Mouse (Mus musculus): ENCODE results near the gene Miga2. TPM values are rescaled to one million over a fixed set of nuclear protein-coding genes. Genes with fewer than 3 reads are reported as not detected.

The Miga2 gene
- total RNA-seq (2014; rRNA removed) (57.4 and 70.8 TPM in 2 replicates), polyA plus RNA-seq (2015; fragmentation: Nextera tagmentation; extraction: Ambion mirVana) (24.4 and 28.6 TPM in 2 replicates)

DNA sequence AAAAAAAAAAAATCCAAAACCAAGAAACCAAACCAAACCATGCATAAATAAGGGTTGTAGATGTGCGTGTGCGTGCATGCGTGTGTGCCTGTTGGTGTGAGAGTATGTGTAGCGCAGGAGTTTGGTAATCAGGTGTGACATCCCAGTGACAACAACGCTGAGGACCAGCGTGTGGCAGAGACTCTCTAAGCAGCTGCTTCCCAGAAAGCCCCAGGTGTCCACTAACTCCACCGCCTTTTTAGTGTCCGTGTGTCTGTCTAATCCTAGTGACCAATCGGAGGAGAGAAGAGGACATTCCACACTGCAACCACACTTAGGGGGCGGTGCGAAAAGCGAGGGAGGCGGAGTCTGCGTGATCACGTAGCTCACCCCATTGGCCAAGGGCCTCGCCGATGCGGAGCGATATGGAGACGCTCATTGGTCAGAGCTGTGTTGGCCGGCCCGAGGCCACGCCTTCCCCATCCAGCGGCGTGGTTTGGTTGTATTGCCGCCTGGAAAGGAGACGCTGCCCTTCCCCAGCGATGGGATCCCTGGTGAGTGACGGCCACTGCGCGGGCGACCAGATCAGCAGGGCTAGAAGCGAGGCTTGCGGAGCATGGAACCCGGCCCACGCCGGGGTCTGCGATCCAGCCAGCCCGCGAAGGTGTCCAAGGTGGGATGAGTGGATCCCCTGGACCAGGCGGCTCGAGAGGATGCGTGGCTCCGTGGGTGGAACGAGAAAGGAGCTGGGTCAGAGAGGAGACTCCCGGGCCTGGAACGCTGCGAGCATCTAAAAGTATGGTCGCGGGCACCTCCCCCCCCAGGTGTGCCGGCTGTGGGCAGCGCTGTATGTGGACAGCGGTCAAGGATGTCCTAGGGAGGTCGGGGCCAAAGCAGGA, at the start of gene Miga2:
Miga2 (plus strand) TSS at position 461 of the 878 bp plus-strand sequence.
- no peak for TF ChIP-seq CTCF (IDR thresholded peaks at IDR 0.05; ENCODE audit: low read depth)
- H3K4me1 ChIP-seq (ENCODE audit: insufficient read depth): peaks cover 6% of the 10 kb centered on the region

GRCm38 (mm10) chr2:30316136-30316535, 47.9 kb upstream of the Miga2 start:
- ATAC-seq (0 out of 2 replicates have a peak, but pooled peaks have one; percentile 45), DNase-seq (no peak)
- Histone ChIP-seq H3K4me1 (ENCODE audit: insufficient read depth) (no peaks in the 10 kb centered on the region), H3K4me2 (ENCODE audit: low read depth) (no peak overlapping the region), H3K4me3 (ENCODE audit: low read depth, low read length) (no peak overlapping the region), H3K36me3 (ENCODE audit: insufficient read depth) (peaks cover 87% of the 10 kb centered on the region), H3K9ac (no peak overlapping the region), H3K9me3 (ENCODE audit: low read length) (no peaks in the 10 kb centered on the region), H3K27me3 (ENCODE audit: insufficient read depth, low read length) (no peaks in the 10 kb centered on the region), H3K27ac (ENCODE audit: low read depth, low read length) (no peak overlapping the region)
- WGBS: 90% methylated on average over 4 of the region's 4 CpGs
- peak; percentile 27; the same call in 1 of the 2 replicates for TF ChIP-seq CTCF (IDR thresholded peaks at IDR 0.05; ENCODE audit: low read depth)

More for the DNA sequence above, at the start of gene Miga2:
- peaks cover 19% of the 10 kb centered on the region for H3K36me3 ChIP-seq (ENCODE audit: insufficient read depth)
- H3K4me3 ChIP-seq (ENCODE audit: low read depth, low read length): peak within 1 kb of the TSS; percentile 64
- peak; percentile 99 for DNase-seq
- under 1% methylated on average over 54 of the region's 54 CpGs for WGBS
- H3K27me3 ChIP-seq (ENCODE audit: insufficient read depth, low read length): no peaks in the 10 kb centered on the region
- no peaks in the 10 kb centered on the region for H3K9me3 ChIP-seq (ENCODE audit: low read length)
- ATAC-seq: peak; percentile 99
- H3K27ac ChIP-seq (ENCODE audit: low read depth, low read length): 0 out of 2 replicates have a peak within 1 kb of the TSS, but pooled peaks have one; percentile 6
- H3K4me2 ChIP-seq (ENCODE audit: low read depth): peak within 1 kb of the TSS; percentile 91
- H3K9ac ChIP-seq: peak within 1 kb of the TSS; percentile 65

GRCm38 (mm10) chr2:30316955-30317354, 47.1 kb upstream of the Miga2 start:
- Histone ChIP-seq H3K9ac (no peak overlapping the region), H3K36me3 (ENCODE audit: insufficient read depth) (peaks cover 87% of the 10 kb centered on the region), H3K27me3 (ENCODE audit: insufficient read depth, low read length) (no peaks in the 10 kb centered on the region), H3K9me3 (ENCODE audit: low read length) (no peaks in the 10 kb centered on the region), H3K4me1 (ENCODE audit: insufficient read depth) (no peaks in the 10 kb centered on the region), H3K4me3 (ENCODE audit: low read depth, low read length) (no peak overlapping the region), H3K4me2 (ENCODE audit: low read depth) (no peak overlapping the region), H3K27ac (ENCODE audit: low read depth, low read length) (no peak overlapping the region)
- TF ChIP-seq CTCF (IDR thresholded peaks at IDR 0.05; ENCODE audit: low read depth): no peak
- WGBS: 97% methylated on average over 5 of the region's 5 CpGs
- ATAC-seq (no peak), DNase-seq (no peak)

- Histone ChIP-seq H3K36me3 (ENCODE audit: insufficient read depth) (peaks cover 87% of the 10 kb centered on the region), H3K9ac (no peak overlapping the region), H3K9me3 (ENCODE audit: low read length) (no peaks in the 10 kb centered on the region), H3K27ac (ENCODE audit: low read depth, low read length) (no peak overlapping the region), H3K4me3 (ENCODE audit: low read depth, low read length) (no peak overlapping the region), H3K27me3 (ENCODE audit: insufficient read depth, low read length) (no peaks in the 10 kb centered on the region), H3K4me1 (ENCODE audit: insufficient read depth) (no peaks in the 10 kb centered on the region), H3K4me2 (ENCODE audit: low read depth) (no peak overlapping the region)
- DNase-seq: no peak
- ATAC-seq: no peak
- no peak for TF ChIP-seq CTCF (IDR thresholded peaks at IDR 0.05; ENCODE audit: low read depth)
- WGBS: 94% methylated on average over 4 of the region's 4 CpGs
Observed at GRCm38 (mm10) chr2:30319260-30319659, 44.8 kb upstream of the Miga2 start.

GRCm38 (mm10) chr2:30323111-30323510, 40.9 kb upstream of the Miga2 start:
- Histone ChIP-seq H3K27me3 (ENCODE audit: insufficient read depth, low read length) (no peaks in the 10 kb centered on the region), H3K9me3 (ENCODE audit: low read length) (no peaks in the 10 kb centered on the region), H3K4me3 (ENCODE audit: low read depth, low read length) (no peak overlapping the region), H3K9ac (no peak overlapping the region), H3K4me2 (ENCODE audit: low read depth) (no peak overlapping the region), H3K36me3 (ENCODE audit: insufficient read depth) (peaks cover 87% of the 10 kb centered on the region), H3K4me1 (ENCODE audit: insufficient read depth) (no peaks in the 10 kb centered on the region), H3K27ac (ENCODE audit: low read depth, low read length) (no peak overlapping the region)
- DNase-seq: no peak
- no peak for TF ChIP-seq CTCF (IDR thresholded peaks at IDR 0.05; ENCODE audit: low read depth)
- 91% methylated on average over 7 of the region's 7 CpGs for WGBS
- no peak for ATAC-seq

DNA sequence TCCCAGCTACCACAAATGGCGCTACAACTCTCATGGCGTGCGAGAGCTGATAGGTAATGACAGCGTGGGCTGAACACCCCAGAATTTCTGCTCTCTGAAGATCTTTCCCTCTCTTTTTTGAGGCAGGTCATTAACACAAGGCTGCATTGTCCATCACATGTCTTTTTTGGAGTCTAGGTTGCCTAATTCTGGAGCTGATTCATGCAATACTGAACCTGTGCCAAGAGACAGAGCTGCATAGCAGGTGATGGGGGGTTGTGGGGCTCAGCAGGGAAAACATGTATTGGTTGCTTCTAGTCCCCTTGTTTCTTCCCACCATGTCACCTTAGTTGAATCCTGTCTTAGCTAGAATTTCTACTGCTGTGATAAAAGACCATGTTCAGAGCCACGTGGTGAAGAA, 38.7 kb upstream of the Miga2 start:
- no peak overlapping the region for H3K27ac ChIP-seq (ENCODE audit: low read depth, low read length)
- H3K9me3 ChIP-seq (ENCODE audit: low read length): no peaks in the 10 kb centered on the region
- H3K4me2 ChIP-seq (ENCODE audit: low read depth): no peak overlapping the region
- DNase-seq: no peak
- no peak for TF ChIP-seq CTCF (IDR thresholded peaks at IDR 0.05; ENCODE audit: low read depth)
- WGBS: 95% methylated on average over 5 of the region's 5 CpGs
- H3K4me3 ChIP-seq (ENCODE audit: low read depth, low read length): no peak overlapping the region
- no peak for ATAC-seq
- no peak overlapping the region for H3K9ac ChIP-seq
- peaks cover 91% of the 10 kb centered on the region for H3K36me3 ChIP-seq (ENCODE audit: insufficient read depth)
- H3K4me1 ChIP-seq (ENCODE audit: insufficient read depth): no peaks in the 10 kb centered on the region
- H3K27me3 ChIP-seq (ENCODE audit: insufficient read depth, low read length): no peaks in the 10 kb centered on the region

DNA sequence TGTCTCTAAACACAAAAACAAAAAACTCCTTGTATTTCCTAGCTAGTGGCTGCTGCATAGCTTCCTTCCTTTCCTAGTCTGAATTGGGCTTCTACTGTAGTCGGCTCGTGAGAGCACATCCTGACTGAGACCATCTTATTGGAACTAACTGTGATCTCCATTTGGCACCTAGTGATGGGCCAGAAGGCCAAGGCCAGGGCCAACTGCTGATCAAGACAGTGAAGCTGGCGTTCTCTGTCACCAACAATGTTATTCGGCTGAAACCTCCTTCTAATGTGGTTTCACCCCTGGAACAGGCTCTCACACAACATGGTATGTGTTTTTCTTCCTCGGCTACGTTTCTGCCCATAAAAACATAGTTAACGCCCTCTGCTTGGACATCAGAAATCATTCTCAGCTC, 36.8 kb upstream of the Miga2 start:
- Histone ChIP-seq H3K27me3 (ENCODE audit: insufficient read depth, low read length) (no peaks in the 10 kb centered on the region), H3K4me1 (ENCODE audit: insufficient read depth) (no peaks in the 10 kb centered on the region), H3K36me3 (ENCODE audit: insufficient read depth) (peaks cover 84% of the 10 kb centered on the region), H3K9me3 (ENCODE audit: low read length) (no peaks in the 10 kb centered on the region), H3K4me2 (ENCODE audit: low read depth) (no peak overlapping the region), H3K27ac (ENCODE audit: low read depth, low read length) (no peak overlapping the region), H3K9ac (no peak overlapping the region), H3K4me3 (ENCODE audit: low read depth, low read length) (no peak overlapping the region)
- ATAC-seq (no peak), DNase-seq (no peak)
- no peak for TF ChIP-seq CTCF (IDR thresholded peaks at IDR 0.05; ENCODE audit: low read depth)
- WGBS: 94% methylated on average over 7 of the region's 7 CpGs

All from forebrain, postnatal 0 days (tissue).